Mouse (Mus musculus): ENCODE results near the gene Rrp7a. TPM values are rescaled to one million over a fixed set of nuclear protein-coding genes. Genes with fewer than 3 reads are reported as not detected.

Rrp7a gene
- polyA plus RNA-seq, 1 experiment from 2014 or later: 72.4 TPM

GRCm38 (mm10) chr15:83099533-83100331 is 22.9 kb downstream of the Rrp7a start:
- peak; percentile 80 for ATAC-seq
- Histone ChIP-seq H3K4me1 (replicated peaks) (peaks cover 23% of the 10 kb centered on the region), H3K36me3 (no peaks in the 10 kb centered on the region), H3K27me3 (peaks cover 20% of the 10 kb centered on the region), H3K9ac (replicated peaks) (peak overlapping the region; percentile 62), H3K4me2 (replicated peaks) (peak overlapping the region; percentile 67), H3K27ac (0 out of 2 replicates have a peak overlapping the region, but pooled peaks have one; percentile 25), H3K9me3 (no peaks in the 10 kb centered on the region), H3K4me3 (replicated peaks) (peak overlapping the region; percentile 36)
- WGBS: under 1% methylated on average over 31 of the region's 31 CpGs

- H3K9ac ChIP-seq (replicated peaks): no peak overlapping the region
- H3K4me2 ChIP-seq (replicated peaks): no peak overlapping the region
- no peak overlapping the region for H3K27ac ChIP-seq
- no peaks in the 10 kb centered on the region for H3K9me3 ChIP-seq
- H3K36me3 ChIP-seq: no peaks in the 10 kb centered on the region
- no peak overlapping the region for H3K4me3 ChIP-seq (replicated peaks)
- peaks cover 17% of the 10 kb centered on the region for H3K27me3 ChIP-seq
- peaks cover 23% of the 10 kb centered on the region for H3K4me1 ChIP-seq (replicated peaks)
- no peak for ATAC-seq
- WGBS: 52% methylated on average over 2 of the region's 2 CpGs
Measured at GRCm38 (mm10) chr15:83095950-83096349, 26.7 kb downstream of the Rrp7a start.

GRCm38 (mm10) chr15:83093687-83094086 is 28.9 kb downstream of the Rrp7a start:
- Histone ChIP-seq H3K4me3 (replicated peaks) (no peak overlapping the region), H3K27ac (no peak overlapping the region), H3K9me3 (no peaks in the 10 kb centered on the region), H3K9ac (replicated peaks) (no peak overlapping the region), H3K4me2 (replicated peaks) (no peak overlapping the region), H3K27me3 (peaks cover 22% of the 10 kb centered on the region), H3K36me3 (no peaks in the 10 kb centered on the region), H3K4me1 (replicated peaks) (peaks cover 13% of the 10 kb centered on the region)
- no peak for ATAC-seq
- 88% methylated on average over 2 of the region's 2 CpGs for WGBS

GRCm38 (mm10) chr15:83090874-83091273 is 31.7 kb downstream of the Rrp7a start:
- H3K9me3 ChIP-seq: no peaks in the 10 kb centered on the region
- H3K9ac ChIP-seq (replicated peaks): no peak overlapping the region
- no peak overlapping the region for H3K4me2 ChIP-seq (replicated peaks)
- 57% methylated on average over 3 of the region's 3 CpGs for WGBS
- H3K27ac ChIP-seq: no peak overlapping the region
- no peak for ATAC-seq
- H3K4me3 ChIP-seq (replicated peaks): no peak overlapping the region
- H3K4me1 ChIP-seq (replicated peaks): peaks cover 12% of the 10 kb centered on the region
- peaks cover 17% of the 10 kb centered on the region; the same call in 1 of the 2 replicates for H3K27me3 ChIP-seq
- no peaks in the 10 kb centered on the region for H3K36me3 ChIP-seq

GRCm38 (mm10) chr15:83089429-83089605 is 33.3 kb downstream of the Rrp7a start, which contains the start of gene Serhl:
Gene Serhl (plus strand): TSS chr15:83089506.
- WGBS: 17% methylated on average over 7 of the region's 7 CpGs
- H3K36me3 ChIP-seq: no peaks in the 10 kb centered on the region
- H3K4me1 ChIP-seq (replicated peaks): peaks cover 16% of the 10 kb centered on the region
- no peak for ATAC-seq
- H3K9ac ChIP-seq (replicated peaks): peak within 1 kb of the TSS; percentile 48; the same call in 1 of the 2 replicates
- peaks cover 23% of the 10 kb centered on the region; the same call in 1 of the 2 replicates for H3K27me3 ChIP-seq
- peak within 1 kb of the TSS; percentile 37 for H3K4me2 ChIP-seq (replicated peaks)
- H3K9me3 ChIP-seq: no peaks in the 10 kb centered on the region
- H3K4me3 ChIP-seq (replicated peaks): no peak within 1 kb of the TSS
- H3K27ac ChIP-seq: no peak within 1 kb of the TSS

- ATAC-seq: no peak
- H3K27ac ChIP-seq: no peak overlapping the region
- H3K36me3 ChIP-seq: no peaks in the 10 kb centered on the region
Measured at GRCm38 (mm10) chr15:83088495-83089428, 33.8 kb downstream of the Rrp7a start.

GRCm38 (mm10) chr15:83086636-83087328 is 35.8 kb downstream of the Rrp7a start:
- H3K9me3 ChIP-seq: no peaks in the 10 kb centered on the region
- no peaks in the 10 kb centered on the region for H3K36me3 ChIP-seq
- WGBS: 84% methylated on average over 13 of the region's 13 CpGs
- no peak overlapping the region for H3K9ac ChIP-seq (replicated peaks)
- no peak overlapping the region for H3K27ac ChIP-seq
- no peak overlapping the region for H3K4me2 ChIP-seq (replicated peaks)
- peaks cover 23% of the 10 kb centered on the region; the same call in 1 of the 2 replicates for H3K27me3 ChIP-seq
- no peak for ATAC-seq
- H3K4me3 ChIP-seq (replicated peaks): no peak overlapping the region
- peaks cover 30% of the 10 kb centered on the region for H3K4me1 ChIP-seq (replicated peaks)

More at GRCm38 (mm10) chr15:83088495-83089428, 33.8 kb downstream of the Rrp7a start:
- Histone ChIP-seq H3K4me1 (replicated peaks) (peaks cover 22% of the 10 kb centered on the region), H3K9ac (replicated peaks) (peak overlapping the region; percentile 48; the same call in 1 of the 2 replicates), H3K4me2 (replicated peaks) (peak overlapping the region; percentile 37), H3K27me3 (peaks cover 23% of the 10 kb centered on the region; the same call in 1 of the 2 replicates), H3K4me3 (replicated peaks) (no peak overlapping the region), H3K9me3 (no peaks in the 10 kb centered on the region)
- 6% methylated on average over 27 of the region's 27 CpGs for WGBS

GRCm38 (mm10) chr15:83085901-83086300 is 36.7 kb downstream of the Rrp7a start:
- Histone ChIP-seq H3K9me3 (no peaks in the 10 kb centered on the region), H3K9ac (replicated peaks) (no peak overlapping the region), H3K27ac (no peak overlapping the region), H3K27me3 (peaks cover 23% of the 10 kb centered on the region; the same call in 1 of the 2 replicates), H3K4me1 (replicated peaks) (peaks cover 30% of the 10 kb centered on the region), H3K4me2 (replicated peaks) (no peak overlapping the region), H3K4me3 (replicated peaks) (no peak overlapping the region), H3K36me3 (no peaks in the 10 kb centered on the region)
- no peak for ATAC-seq
- WGBS: 32% methylated on average over 7 of the region's 7 CpGs

- Histone ChIP-seq H3K9me3 (no peaks in the 10 kb centered on the region), H3K4me1 (replicated peaks) (peaks cover 27% of the 10 kb centered on the region), H3K9ac (replicated peaks) (peak overlapping the region; percentile 17; the same call in 1 of the 2 replicates), H3K4me3 (replicated peaks) (peak overlapping the region; percentile 3; the same call in 1 of the 2 replicates), H3K27ac (peak overlapping the region; percentile 76), H3K4me2 (replicated peaks) (peak overlapping the region; percentile 32), H3K36me3 (no peaks in the 10 kb centered on the region), H3K27me3 (0 out of 2 replicates have a peak, but pooled peaks cover 14% of the 10 kb centered on the region)
- 35% methylated on average over 13 of the region's 13 CpGs for WGBS
- peak; percentile 68 for ATAC-seq
Measured at GRCm38 (mm10) chr15:83084022-83084640, 38.5 kb downstream of the Rrp7a start.

- Histone ChIP-seq H3K27me3 (0 out of 2 replicates have a peak, but pooled peaks cover 14% of the 10 kb centered on the region), H3K9me3 (no peaks in the 10 kb centered on the region), H3K4me3 (replicated peaks) (peak overlapping the region; percentile 3; the same call in 1 of the 2 replicates), H3K27ac (peak overlapping the region; percentile 76), H3K36me3 (no peaks in the 10 kb centered on the region), H3K4me2 (replicated peaks) (peak overlapping the region; percentile 32), H3K4me1 (replicated peaks) (peaks cover 25% of the 10 kb centered on the region), H3K9ac (replicated peaks) (peak overlapping the region; percentile 17; the same call in 1 of the 2 replicates)
- WGBS: 37% methylated on average over 5 of the region's 5 CpGs
- peak; percentile 40 for ATAC-seq
Measured at GRCm38 (mm10) chr15:83083530-83083929, 39.1 kb downstream of the Rrp7a start.
